Mouse (Mus musculus) hindbrain, embryonic 14.5 days (tissue): Measurements from ENCODE around the gene Rnf227. TPM values are rescaled to one million over a fixed set of nuclear protein-coding genes. Genes with fewer than 3 reads are reported as not detected.

ENCODE experiments used
- ATAC-seq: fragments of 200-750 bp; cut with Nextera tagmentation; 2 replicates; pipeline ENCODE4 v1.8.0; 2017; ENCODE audit warnings: moderate number of reproducible peaks, mild to moderate bottlenecking, moderate TSS enrichment, moderate library complexity; ENCODE audit not compliant: low FRiP score
- DNase-seq: peaks from one replicate; pipeline ENCODE4 v3.0.0-alpha.2; 2015; ENCODE audit warnings: low spot score
- H3K27ac ChIP-seq: fragments of 300-500 bp; sonication (generic); 2 replicates; pipeline ENCODE4 v1.5.1; 2014; ENCODE audit warnings: mild to moderate bottlenecking, moderate library complexity
- H3K27me3 ChIP-seq: fragments of 300-500 bp; sonication (generic); 2 replicates; pipeline ENCODE4 v1.6.1; 2014; ENCODE audit warnings: mild to moderate bottlenecking, low read length, mixed read lengths; ENCODE audit not compliant: control insufficient read depth, insufficient read depth
- H3K36me3 ChIP-seq: fragments of 300-500 bp; sonication (generic); replicated peaks from 2 replicates; pipeline ENCODE4 v1.6.1; 2014; ENCODE audit not compliant: control insufficient read depth, insufficient read depth
- H3K4me1 ChIP-seq: fragments of 300-500 bp; sonication (generic); replicated peaks from 2 replicates; pipeline ENCODE4 v1.6.1; 2014; ENCODE audit warnings: antibody characterized with exemption, low read length, mixed read lengths; ENCODE audit not compliant: control insufficient read depth, insufficient read depth
- H3K4me2 ChIP-seq: fragments of 300-500 bp; sonication (generic); replicated peaks from 2 replicates; pipeline ENCODE4 v1.6.1; 2014; ENCODE audit warnings: mild to moderate bottlenecking, moderate library complexity
- H3K4me3 ChIP-seq: fragments of 300-500 bp; sonication (generic); replicated peaks from 2 replicates; pipeline ENCODE4 v1.5.1; 2014; ENCODE audit warnings: mild to moderate bottlenecking, low read length
- H3K9ac ChIP-seq: fragments of 300-500 bp; sonication (generic); 2 replicates; pipeline ENCODE4 v1.6.1; 2014
- H3K9me3 ChIP-seq: fragments of 300-500 bp; sonication (generic); 2 replicates; pipeline ENCODE4 v1.6.1; 2016; ENCODE audit warnings: low read length; ENCODE audit not compliant: control insufficient read depth
- WGBS: fragments of 180-500 bp; shearing (Covaris S2); extraction: QIAGEN DNeasy Blood & Tissue Kit; methylation state at CpG from one replicate; pipeline ENCODE4 v1.1.7; 2014; 5-methylcytosine and 5-hydroxymethylcytosine counted together
- polyA plus RNA-seq: library from polyadenylated mRNA; unstranded; fragments of >200 nt; fragmentation: Nextera tagmentation; extraction: Ambion mirVana; gene quantifications from 2 replicates; pipeline ENCODE4 v1.2.1, GENCODE M21; 2014

The Rnf227 gene
- polyA plus RNA-seq, 1 experiment from 2014 or later, result 224 TPM

DNA sequence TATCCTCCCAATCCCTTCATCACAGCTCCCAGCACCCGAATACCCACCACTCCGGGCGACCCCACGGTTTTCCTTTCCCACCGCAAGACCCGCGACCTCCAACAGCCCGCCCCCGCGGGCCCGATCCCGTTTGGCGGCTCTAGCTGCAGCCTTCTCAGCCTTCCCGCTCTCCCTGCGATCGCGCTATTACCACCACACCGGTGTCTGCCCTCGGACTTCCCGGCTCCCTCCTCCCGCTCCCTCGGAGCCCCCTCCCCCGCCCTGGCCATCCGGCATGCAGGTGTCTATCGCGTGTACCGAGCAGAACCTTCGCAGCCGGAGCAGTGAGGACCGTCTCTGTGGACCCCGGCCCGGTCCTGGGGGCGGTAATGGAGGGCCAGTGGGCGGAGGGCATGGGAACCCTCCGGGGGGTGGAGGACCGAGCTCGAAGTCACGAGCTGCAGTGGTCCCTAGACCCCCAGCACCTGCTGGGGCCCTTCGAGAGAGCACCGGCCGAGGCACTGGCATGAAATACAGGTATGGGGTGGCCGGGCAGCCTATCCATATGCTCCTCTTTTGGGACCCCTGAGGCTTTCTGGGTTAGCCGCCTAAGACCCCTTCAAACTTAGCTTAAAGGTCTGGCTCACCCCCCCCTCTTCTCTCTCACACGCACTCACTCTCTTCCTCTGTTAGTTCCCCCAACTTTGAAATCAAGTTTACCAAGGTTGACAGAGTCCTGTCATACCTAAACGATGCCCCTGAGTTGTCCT is 13.7 kb upstream of the Rnf227 start:
- ATAC-seq (peak; percentile 21; the same call in 1 of the 2 replicates), DNase-seq (no peak)
- Histone ChIP-seq H3K36me3 (no peaks in the 10 kb centered on the region), H3K9me3 (no peaks in the 10 kb centered on the region), H3K9ac (peak overlapping the region; percentile 61), H3K27me3 (0 out of 2 replicates have a peak, but pooled peaks cover 10% of the 10 kb centered on the region), H3K4me3 (peak overlapping the region; percentile 46), H3K27ac (0 out of 2 replicates have a peak overlapping the region, but pooled peaks have one; percentile 39), H3K4me1 (peaks cover 40% of the 10 kb centered on the region), H3K4me2 (peak overlapping the region; percentile 77)
- 1% methylated on average over 45 of the region's 45 CpGs for WGBS

DNA sequence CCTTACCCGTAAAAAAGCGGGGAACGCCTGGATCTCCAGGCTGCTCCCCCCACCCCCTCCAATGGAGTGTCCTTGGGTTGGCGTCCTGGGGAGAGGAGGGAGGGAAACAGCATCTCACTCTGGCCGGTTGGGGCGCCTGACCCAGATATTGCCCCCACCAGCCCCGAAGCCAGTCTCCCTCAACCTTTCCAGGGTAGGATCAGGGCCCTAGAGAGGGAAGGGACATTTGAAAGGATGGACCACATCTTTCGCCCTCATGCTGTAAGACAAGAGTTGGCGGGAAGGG is 13.2 kb upstream of the Rnf227 start:
- Histone ChIP-seq H3K36me3 (no peaks in the 10 kb centered on the region), H3K27me3 (0 out of 2 replicates have a peak, but pooled peaks cover 10% of the 10 kb centered on the region), H3K4me3 (peak overlapping the region; percentile 46; the same call in 1 of the 2 replicates), H3K4me1 (peaks cover 39% of the 10 kb centered on the region), H3K4me2 (peak overlapping the region; percentile 77), H3K9me3 (no peaks in the 10 kb centered on the region), H3K9ac (no peak overlapping the region), H3K27ac (no peak overlapping the region)
- WGBS, result 13% methylated on average over 9 of the region's 9 CpGs
- ATAC-seq (no peak), DNase-seq (no peak)

DNA sequence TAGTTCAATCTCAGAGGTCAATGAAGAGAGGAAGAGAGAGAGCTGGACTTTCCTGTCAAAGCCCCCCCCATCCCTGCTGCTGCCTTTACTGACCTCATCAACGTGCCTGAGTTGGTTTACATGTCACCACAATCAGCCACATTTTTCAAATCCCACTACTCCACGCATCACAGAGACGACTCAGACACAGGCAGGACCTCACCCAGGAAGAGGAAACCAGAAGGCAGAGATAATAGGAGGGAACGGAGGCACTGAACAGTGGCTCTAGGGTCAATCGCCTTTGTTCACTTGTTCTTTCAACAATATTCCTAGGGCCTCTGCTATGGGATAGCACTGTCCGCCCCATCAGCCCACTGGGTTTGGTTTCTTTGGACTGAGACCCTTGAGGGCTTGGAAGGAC is 12.6 kb upstream of the Rnf227 start:
- no peaks in the 10 kb centered on the region for H3K36me3 ChIP-seq
- H3K27me3 ChIP-seq, result 0 out of 2 replicates have a peak, but pooled peaks cover 10% of the 10 kb centered on the region
- no peaks in the 10 kb centered on the region for H3K9me3 ChIP-seq
- no peak overlapping the region for H3K9ac ChIP-seq
- DNase-seq, result no peak
- H3K4me1 ChIP-seq, result peaks cover 34% of the 10 kb centered on the region
- 41% methylated on average over 6 of the region's 6 CpGs for WGBS
- H3K4me3 ChIP-seq, result no peak overlapping the region
- H3K4me2 ChIP-seq, result no peak overlapping the region
- no peak for ATAC-seq
- no peak overlapping the region for H3K27ac ChIP-seq

DNA sequence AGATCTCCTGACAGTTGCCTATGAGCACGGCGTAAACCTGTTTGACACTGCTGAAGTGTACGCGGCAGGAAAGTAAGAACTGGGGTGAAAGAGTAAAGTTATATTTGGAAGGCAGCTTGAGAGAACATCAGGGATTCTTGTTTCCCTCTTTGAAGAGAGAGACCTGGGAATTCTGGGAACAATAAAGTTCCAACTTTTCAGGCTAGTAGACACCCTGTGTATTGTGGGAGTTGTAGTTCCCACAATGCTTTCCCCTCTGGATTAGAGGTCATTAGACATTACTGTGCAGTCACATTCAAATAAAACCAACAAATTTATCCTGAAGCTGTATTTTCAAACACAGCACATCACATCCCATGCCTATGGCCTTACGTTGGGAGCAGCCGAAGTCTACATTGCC is 11.7 kb upstream of the Rnf227 start:
- no peaks in the 10 kb centered on the region for H3K36me3 ChIP-seq
- no peak overlapping the region for H3K4me2 ChIP-seq
- H3K4me1 ChIP-seq, result peaks cover 32% of the 10 kb centered on the region
- no peak overlapping the region for H3K9ac ChIP-seq
- H3K27me3 ChIP-seq, result 0 out of 2 replicates have a peak, but pooled peaks cover 10% of the 10 kb centered on the region
- no peaks in the 10 kb centered on the region for H3K9me3 ChIP-seq
- H3K4me3 ChIP-seq, result no peak overlapping the region
- WGBS, result 93% methylated on average over 6 of the region's 6 CpGs
- no peak overlapping the region for H3K27ac ChIP-seq
- ATAC-seq (no peak), DNase-seq (no peak)

DNA sequence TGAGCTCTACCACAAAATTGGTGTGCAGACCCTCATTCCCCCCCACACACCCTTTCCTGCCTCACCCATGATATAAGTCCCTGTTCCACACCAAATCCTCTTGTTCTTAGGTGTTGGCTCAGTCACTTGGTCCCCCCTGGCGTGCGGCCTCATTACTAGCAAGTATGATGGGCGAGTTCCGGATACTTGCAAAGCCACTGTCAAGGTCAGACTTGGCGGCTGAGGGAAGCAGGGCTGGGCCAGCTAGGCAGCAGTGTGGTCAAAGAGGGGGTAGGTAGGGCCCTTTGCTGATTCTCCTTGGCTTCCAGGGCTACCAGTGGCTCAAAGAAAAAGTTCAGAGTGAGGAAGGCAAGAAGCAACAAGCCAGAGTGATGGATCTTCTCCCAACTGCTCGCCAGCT is 9.1 kb upstream of the Rnf227 start:
- Histone ChIP-seq H3K9ac (peak overlapping the region; percentile 64), H3K4me2 (peak overlapping the region; percentile 66), H3K36me3 (no peaks in the 10 kb centered on the region), H3K9me3 (no peaks in the 10 kb centered on the region), H3K27me3 (0 out of 2 replicates have a peak, but pooled peaks cover 10% of the 10 kb centered on the region), H3K4me1 (peaks cover 22% of the 10 kb centered on the region; the same call in 1 of the 2 replicates), H3K27ac (peak overlapping the region; percentile 86), H3K4me3 (peak overlapping the region; percentile 31; the same call in 1 of the 2 replicates)
- 93% methylated on average over 6 of the region's 6 CpGs for WGBS
- DNase-seq (no peak), ATAC-seq (no peak)

DNA sequence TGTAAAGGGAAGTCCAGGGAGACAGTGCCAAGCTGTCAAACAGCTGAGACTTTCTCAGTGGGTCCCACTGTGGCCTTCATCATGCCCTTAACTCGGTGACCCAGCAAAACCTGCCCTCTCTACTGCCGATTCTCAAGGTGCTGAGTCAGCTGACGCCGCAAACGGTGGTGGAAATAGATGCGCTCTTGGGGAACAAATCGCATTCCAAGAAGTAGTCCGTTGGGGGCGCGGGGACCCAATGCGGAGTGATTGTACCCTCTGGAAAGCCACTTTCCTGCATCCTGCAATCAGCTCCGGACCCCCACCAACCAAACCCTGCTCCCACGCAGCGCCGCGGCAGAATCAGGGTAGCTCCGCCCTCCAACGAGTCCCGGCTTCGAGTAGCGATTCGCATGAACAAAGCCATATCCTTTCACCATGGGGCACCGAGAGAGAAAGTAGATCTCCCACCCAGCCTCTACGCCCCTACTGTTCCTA is 8.3 kb upstream of the Rnf227 start:
- Histone ChIP-seq H3K4me2 (peak overlapping the region; percentile 66), H3K36me3 (no peaks in the 10 kb centered on the region), H3K9me3 (no peaks in the 10 kb centered on the region), H3K4me1 (peaks cover 14% of the 10 kb centered on the region; the same call in 1 of the 2 replicates), H3K4me3 (peak overlapping the region; percentile 31), H3K9ac (peak overlapping the region; percentile 64), H3K27me3 (0 out of 2 replicates have a peak, but pooled peaks cover 8% of the 10 kb centered on the region), H3K27ac (peak overlapping the region; percentile 86)
- peak; percentile 87 for DNase-seq
- 1% methylated on average over 24 of the region's 24 CpGs for WGBS
- ATAC-seq, result peak; percentile 80

DNA sequence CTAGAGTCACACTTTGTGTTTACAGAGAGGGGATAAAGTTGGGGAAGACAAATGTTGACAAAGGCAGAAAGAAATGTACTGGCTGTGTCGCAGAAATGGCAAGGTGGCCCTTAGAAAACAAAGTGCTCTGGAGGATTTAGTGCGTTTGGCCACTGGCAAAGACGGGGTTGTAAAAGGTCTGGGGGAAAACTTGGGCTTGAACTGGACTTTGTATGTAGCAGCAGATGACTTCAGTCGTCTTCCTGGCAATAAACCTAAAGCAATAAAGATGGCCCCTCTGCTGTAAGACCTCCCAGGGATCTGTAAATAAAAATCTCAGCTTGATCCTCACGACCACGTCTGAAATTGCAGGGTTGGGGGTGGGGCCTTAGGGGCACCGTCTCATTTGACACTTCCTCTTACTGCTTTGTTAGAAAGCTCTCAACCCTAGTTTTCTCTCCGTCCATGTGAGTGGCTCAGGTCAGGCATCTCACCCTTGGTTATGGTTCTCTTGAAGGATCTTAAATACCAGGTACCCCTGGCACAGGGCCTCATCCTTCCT is 7.5 kb upstream of the Rnf227 start:
- DNase-seq (no peak), ATAC-seq (no peak)
- H3K4me3 ChIP-seq, result no peak overlapping the region
- no peaks in the 10 kb centered on the region for H3K9me3 ChIP-seq
- H3K27ac ChIP-seq, result peak overlapping the region; percentile 86
- no peaks in the 10 kb centered on the region for H3K36me3 ChIP-seq
- H3K4me2 ChIP-seq, result peak overlapping the region; percentile 66
- H3K9ac ChIP-seq, result peak overlapping the region; percentile 64; the same call in 1 of the 2 replicates
- 38% methylated on average over 8 of the region's 8 CpGs for WGBS
- H3K27me3 ChIP-seq, result no peaks in the 10 kb centered on the region
- peaks cover 12% of the 10 kb centered on the region; the same call in 1 of the 2 replicates for H3K4me1 ChIP-seq

DNA sequence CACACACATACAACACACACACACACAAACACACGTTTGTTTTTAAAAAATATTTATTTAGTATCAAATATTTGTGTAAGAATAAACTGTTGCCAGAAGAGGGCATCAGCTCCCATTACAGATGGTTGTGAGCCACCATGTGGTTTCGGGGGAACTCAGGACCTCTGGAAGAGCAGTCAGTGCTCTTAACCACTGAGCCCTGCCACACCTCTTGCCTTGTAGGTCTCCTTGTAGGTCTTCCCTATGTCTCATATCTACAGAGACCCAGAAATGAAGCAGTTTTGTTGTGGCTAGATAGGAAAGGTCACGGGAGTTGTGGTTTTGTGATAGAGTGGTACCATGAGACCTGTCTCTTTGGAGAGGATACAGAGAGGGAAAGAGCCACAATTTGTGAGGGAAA is 6.3 kb upstream of the Rnf227 start:
- no peak overlapping the region for H3K9ac ChIP-seq
- no peak overlapping the region for H3K4me2 ChIP-seq
- no peak overlapping the region for H3K4me3 ChIP-seq
- no peak for DNase-seq
- peaks cover 12% of the 10 kb centered on the region; the same call in 1 of the 2 replicates for H3K4me1 ChIP-seq
- H3K9me3 ChIP-seq, result no peaks in the 10 kb centered on the region
- H3K27me3 ChIP-seq, result no peaks in the 10 kb centered on the region
- no peaks in the 10 kb centered on the region for H3K36me3 ChIP-seq
- WGBS, result 63% methylated on average over 3 of the region's 3 CpGs
- H3K27ac ChIP-seq, result no peak overlapping the region
- no peak for ATAC-seq

DNA sequence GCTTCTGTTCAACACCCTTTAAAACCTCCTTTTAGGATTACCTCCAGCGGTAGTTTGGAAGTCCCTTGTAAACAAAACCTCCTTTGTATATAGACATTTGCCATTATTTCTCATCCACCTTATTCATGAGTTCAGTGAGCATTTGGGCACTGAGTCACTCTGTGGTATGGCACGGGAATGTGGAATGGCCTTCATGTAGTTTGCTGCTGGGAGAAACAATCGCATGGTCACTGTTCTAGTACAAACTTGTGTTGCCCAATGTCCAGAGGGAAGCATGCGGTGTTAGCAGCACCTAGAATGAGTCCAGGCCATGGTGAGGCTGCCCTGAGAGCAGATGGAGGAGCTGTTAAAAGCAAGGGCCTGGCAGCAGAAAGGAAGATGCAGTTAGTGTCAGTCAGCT is 5.5 kb upstream of the Rnf227 start:
- Histone ChIP-seq H3K4me1 (peaks cover 13% of the 10 kb centered on the region; the same call in 1 of the 2 replicates), H3K4me3 (no peak overlapping the region), H3K27me3 (no peaks in the 10 kb centered on the region), H3K9me3 (no peaks in the 10 kb centered on the region), H3K9ac (no peak overlapping the region), H3K36me3 (no peaks in the 10 kb centered on the region), H3K4me2 (no peak overlapping the region), H3K27ac (no peak overlapping the region)
- no peak for ATAC-seq
- no peak for DNase-seq
- WGBS, result 79% methylated on average over 4 of the region's 4 CpGs
